Mouse (Mus musculus) heart, adult 2 months (tissue): ENCODE data around the gene Fbxo8.

Experiments used
- CTCF ChIP-seq: fragments of 200-600 bp; IDR thresholded peaks from 2 replicates; pipeline ENCODE4 v1.8.1; 2022; ENCODE audit warnings: antibody characterized with exemption, mild to moderate bottlenecking, moderate library complexity
- EP300 ChIP-seq: fragments of 200-500 bp; IDR thresholded peaks from 2 replicates; pipeline ENCODE4 v1.6.1; 2011; ENCODE audit warnings: low read depth, low read length, control low read depth; ENCODE audit not compliant: insufficient read depth
- POLR2A ChIP-seq: fragments of 200-500 bp; IDR thresholded peaks from 2 replicates; pipeline ENCODE4 v1.6.1; 2011; ENCODE audit warnings: mild to moderate bottlenecking, low read depth, low read length, control low read depth; ENCODE audit not compliant: insufficient read depth

- TF ChIP-seq EP300 (0 out of 2 replicates have a peak, but pooled peaks have one; percentile 32), CTCF (peak; percentile 96), POLR2A (no peak)
Measured at GRCm38 (mm10) chr8:56530359-56530758, 20.5 kb upstream of the Fbxo8 start.
